Mouse (Mus musculus) midbrain, embryonic 16.5 days (tissue): Measurements from ENCODE around the gene Hlcs. TPM values are rescaled to one million over a fixed set of nuclear protein-coding genes. Genes with fewer than 3 reads are reported as not detected.

ENCODE experiments used
- ATAC-seq: fragments of 200-750 bp; cut with Nextera tagmentation; 2 replicates; pipeline ENCODE4 v1.8.0; 2017; ENCODE audit warnings: moderate TSS enrichment
- H3K27ac ChIP-seq: fragments of 300-500 bp; sonication (generic); 2 replicates; pipeline ENCODE4 v1.5.1; 2014; ENCODE audit warnings: mild to moderate bottlenecking, low read length, mixed read lengths
- H3K27me3 ChIP-seq: fragments of 300-500 bp; sonication (generic); 2 replicates; pipeline ENCODE4 v1.6.1; 2014; ENCODE audit warnings: low read depth, low read length, mixed read lengths; ENCODE audit not compliant: control insufficient read depth, insufficient read depth
- H3K36me3 ChIP-seq: fragments of 300-500 bp; sonication (generic); 2 replicates; pipeline ENCODE4 v1.6.1; 2014; ENCODE audit warnings: mild to moderate bottlenecking, low read length, moderate library complexity, mixed read lengths; ENCODE audit not compliant: control insufficient read depth, insufficient read depth
- H3K4me1 ChIP-seq: fragments of 300-500 bp; sonication (generic); 2 replicates; pipeline ENCODE4 v1.6.1; 2014; ENCODE audit warnings: mild to moderate bottlenecking, low read length, mixed read lengths; ENCODE audit not compliant: control insufficient read depth, insufficient read depth
- H3K4me2 ChIP-seq: fragments of 300-500 bp; sonication (generic); 2 replicates; pipeline ENCODE4 v1.6.1; 2014; ENCODE audit warnings: mild to moderate bottlenecking, low read length, mixed read lengths
- H3K4me3 ChIP-seq: fragments of 300-500 bp; sonication (generic); 2 replicates; pipeline ENCODE4 v1.5.1; 2014; ENCODE audit warnings: low read depth, mild to moderate bottlenecking, low read length, moderate library complexity, mixed read lengths
- H3K9ac ChIP-seq: fragments of 300-500 bp; sonication (generic); 2 replicates; pipeline ENCODE4 v1.6.1; 2014; ENCODE audit warnings: low read depth, low read length, mixed read lengths
- H3K9me3 ChIP-seq: fragments of 300-500 bp; sonication (generic); replicated peaks from 2 replicates; pipeline ENCODE4 v1.6.1; 2014; ENCODE audit warnings: mild to moderate bottlenecking, low read length, mixed read lengths; ENCODE audit not compliant: control insufficient read depth, poor library complexity, severe bottlenecking
- WGBS: fragments of 180-500 bp; shearing (Covaris S2); extraction: QIAGEN DNeasy Blood & Tissue Kit; methylation state at CpG from one replicate; pipeline ENCODE4 v1.1.7; 2014; 5-methylcytosine and 5-hydroxymethylcytosine counted together
- polyA plus RNA-seq: library from polyadenylated mRNA; unstranded; fragments of >200 nt; fragmentation: Nextera tagmentation; extraction: Ambion mirVana; gene quantifications from 2 replicates; pipeline ENCODE4 v1.2.1, GENCODE M21; 2015

Gene Hlcs
- polyA plus RNA-seq, 1 experiment from 2014 or later, result 8.6 TPM

DNA sequence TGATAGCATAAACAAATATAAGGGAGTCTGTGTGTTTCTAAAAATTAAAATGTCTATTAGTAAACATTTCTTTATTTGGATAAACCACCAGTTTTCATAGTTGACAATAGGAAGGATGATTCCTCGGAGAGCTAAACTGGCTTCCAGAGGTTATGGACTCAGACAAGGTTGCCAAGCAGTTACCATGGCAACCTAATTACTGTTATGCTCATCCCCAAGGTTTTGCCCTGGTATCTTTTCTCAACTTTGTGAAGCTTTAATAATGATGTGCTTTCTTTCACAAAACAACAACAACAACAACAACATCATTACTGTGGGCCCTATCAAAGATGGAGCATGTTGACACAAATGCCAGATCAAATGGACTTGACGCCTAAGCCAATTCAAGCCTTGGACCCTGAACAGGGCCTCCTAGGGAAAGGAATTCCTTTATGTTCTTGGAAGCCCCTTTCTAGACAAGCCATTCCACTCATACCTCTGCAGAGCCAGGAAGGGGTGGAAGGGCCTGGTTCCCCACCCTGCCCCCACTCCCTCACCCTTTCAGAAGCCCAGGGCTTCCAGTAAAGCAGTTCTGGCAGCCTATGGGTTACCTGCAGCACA lies 185.0 kb downstream of the Hlcs start:
- ATAC-seq, result no peak
- Histone ChIP-seq H3K27ac (no peak overlapping the region), H3K4me1 (peaks cover 12% of the 10 kb centered on the region), H3K4me3 (no peak overlapping the region), H3K9ac (no peak overlapping the region), H3K4me2 (no peak overlapping the region), H3K36me3 (no peaks in the 10 kb centered on the region), H3K27me3 (peaks cover 42% of the 10 kb centered on the region), H3K9me3 (no peaks in the 10 kb centered on the region)
- 5% methylated on average over 2 of the region's 2 CpGs for WGBS

DNA sequence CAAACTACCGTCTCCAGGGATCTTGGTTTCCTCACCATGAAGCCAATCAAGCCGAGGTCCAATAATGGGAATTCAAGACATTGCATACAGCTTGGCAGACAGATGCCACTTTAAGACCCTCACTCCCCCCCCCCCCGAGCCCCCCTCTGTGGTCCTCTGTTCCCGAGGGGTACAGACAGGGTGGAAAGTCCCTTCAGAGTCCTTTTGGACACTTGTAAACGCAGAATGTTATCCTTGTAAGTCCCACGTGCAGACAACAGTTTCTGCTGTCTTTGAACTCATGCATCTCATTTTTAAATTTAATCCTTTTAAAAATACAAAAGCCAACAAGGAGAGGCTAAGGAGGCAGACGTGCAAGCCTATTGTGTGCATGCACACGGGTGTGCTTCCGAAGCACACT lies 187.2 kb downstream of the Hlcs start:
- no peak overlapping the region for H3K27ac ChIP-seq
- no peak overlapping the region; the same call in 1 of the 2 replicates for H3K4me2 ChIP-seq
- peaks cover 12% of the 10 kb centered on the region for H3K4me1 ChIP-seq
- no peak for ATAC-seq
- peaks cover 55% of the 10 kb centered on the region for H3K27me3 ChIP-seq
- no peak overlapping the region for H3K4me3 ChIP-seq
- WGBS, result 13% methylated on average over 9 of the region's 9 CpGs
- no peaks in the 10 kb centered on the region for H3K9me3 ChIP-seq
- no peak overlapping the region for H3K9ac ChIP-seq
- H3K36me3 ChIP-seq, result no peaks in the 10 kb centered on the region

DNA sequence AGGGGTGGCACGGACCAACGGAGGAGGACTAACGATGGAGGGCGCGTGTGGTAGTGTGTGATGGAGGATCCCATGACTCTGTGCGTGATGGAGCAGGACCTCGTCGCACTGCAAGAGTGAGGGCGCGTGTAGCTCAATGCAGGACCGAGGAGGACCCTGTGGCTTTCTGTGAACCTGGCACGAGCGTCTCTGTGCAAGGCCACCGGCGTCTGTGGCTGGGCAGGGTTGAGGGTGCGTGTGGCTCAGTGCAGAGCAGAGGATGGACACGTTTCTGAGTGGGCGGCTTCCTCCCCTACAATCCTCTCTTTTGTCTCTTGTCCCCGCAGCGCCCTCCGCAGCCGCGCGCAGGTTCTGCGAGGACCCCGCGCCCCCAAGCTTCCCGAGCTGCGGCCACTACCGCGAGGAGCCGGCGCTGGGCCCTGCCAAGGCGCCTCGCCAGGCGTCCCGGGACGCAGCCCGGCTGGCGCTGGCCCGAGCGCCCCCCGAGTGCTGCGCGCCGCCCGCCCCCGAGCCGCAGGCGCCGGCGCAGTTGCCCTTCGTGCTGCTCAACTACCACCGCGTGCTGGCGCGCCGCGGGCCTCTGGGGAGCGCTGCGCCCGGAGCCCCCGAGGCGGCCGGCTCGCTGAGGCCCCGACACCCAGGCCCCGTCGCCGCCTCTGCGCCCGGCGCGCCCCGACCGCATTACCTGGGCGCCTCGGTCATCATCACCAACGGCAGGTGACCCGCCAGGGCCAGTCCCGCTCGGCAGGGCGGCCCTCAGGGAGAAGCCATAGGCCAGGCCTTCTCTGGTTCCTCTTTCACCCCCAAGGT lies 188.0 kb downstream of the Hlcs start:
- 1% methylated on average over 83 of the region's 83 CpGs for WGBS
- Histone ChIP-seq H3K36me3 (no peaks in the 10 kb centered on the region), H3K4me3 (peak overlapping the region; percentile 40), H3K27ac (no peak overlapping the region), H3K9ac (peak overlapping the region; percentile 50), H3K4me1 (peaks cover 12% of the 10 kb centered on the region), H3K9me3 (no peaks in the 10 kb centered on the region), H3K4me2 (peak overlapping the region; percentile 76), H3K27me3 (peaks cover 60% of the 10 kb centered on the region)
- peak; percentile 72 for ATAC-seq

DNA sequence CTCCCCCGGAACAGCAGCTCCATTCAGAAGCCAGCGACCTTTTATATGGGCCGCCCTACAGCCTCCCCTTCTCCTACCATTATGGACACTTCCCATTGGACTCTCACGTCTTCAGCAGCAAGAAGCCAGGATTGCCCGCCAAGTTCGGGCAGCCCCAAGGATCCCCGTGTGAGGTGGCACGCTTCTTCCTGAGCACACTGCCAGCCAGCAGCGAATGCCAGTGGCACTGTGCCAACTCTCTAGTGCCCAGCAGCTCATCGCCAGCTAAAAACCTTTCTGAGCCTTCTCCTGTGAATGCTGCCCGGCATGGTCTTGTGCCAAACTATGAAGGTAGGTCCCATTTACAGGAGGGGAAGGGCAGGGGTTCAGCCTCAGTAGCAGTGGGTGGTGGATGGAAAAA lies 190.1 kb downstream of the Hlcs start:
- peaks cover 11% of the 10 kb centered on the region for H3K4me1 ChIP-seq
- H3K9me3 ChIP-seq, result no peaks in the 10 kb centered on the region
- H3K4me2 ChIP-seq, result no peak overlapping the region
- no peak overlapping the region for H3K27ac ChIP-seq
- 69% methylated on average over 11 of the region's 11 CpGs for WGBS
- H3K9ac ChIP-seq, result no peak overlapping the region
- peak; percentile 46; the same call in 1 of the 2 replicates for ATAC-seq
- H3K4me3 ChIP-seq, result no peak overlapping the region
- H3K27me3 ChIP-seq, result peaks cover 57% of the 10 kb centered on the region
- no peaks in the 10 kb centered on the region for H3K36me3 ChIP-seq

DNA sequence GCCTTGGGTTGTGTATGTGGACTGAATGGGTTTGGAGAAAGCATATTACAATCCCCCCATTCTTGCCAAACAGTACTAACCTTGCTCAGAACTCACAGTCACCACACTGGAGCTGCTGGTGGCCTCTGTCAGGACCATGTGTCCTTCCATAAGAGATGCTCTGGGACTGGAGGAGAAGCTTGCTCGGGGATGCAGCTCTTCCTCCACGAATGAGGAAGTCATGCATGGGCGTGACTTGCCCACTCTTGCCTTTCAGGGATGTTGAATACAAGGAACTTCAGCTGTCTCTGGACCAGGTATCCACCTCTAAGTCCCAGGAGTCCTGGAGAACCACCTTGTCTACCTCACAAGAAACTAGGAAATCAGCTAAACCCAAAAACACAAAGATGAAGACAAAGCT lies 191.0 kb downstream of the Hlcs start:
- Histone ChIP-seq H3K4me2 (no peak overlapping the region), H3K36me3 (no peaks in the 10 kb centered on the region), H3K9ac (no peak overlapping the region), H3K4me3 (no peak overlapping the region), H3K27me3 (peaks cover 52% of the 10 kb centered on the region), H3K27ac (no peak overlapping the region), H3K9me3 (no peaks in the 10 kb centered on the region), H3K4me1 (peaks cover 8% of the 10 kb centered on the region)
- ATAC-seq, result no peak
- WGBS, result 84% methylated on average over 3 of the region's 3 CpGs

DNA sequence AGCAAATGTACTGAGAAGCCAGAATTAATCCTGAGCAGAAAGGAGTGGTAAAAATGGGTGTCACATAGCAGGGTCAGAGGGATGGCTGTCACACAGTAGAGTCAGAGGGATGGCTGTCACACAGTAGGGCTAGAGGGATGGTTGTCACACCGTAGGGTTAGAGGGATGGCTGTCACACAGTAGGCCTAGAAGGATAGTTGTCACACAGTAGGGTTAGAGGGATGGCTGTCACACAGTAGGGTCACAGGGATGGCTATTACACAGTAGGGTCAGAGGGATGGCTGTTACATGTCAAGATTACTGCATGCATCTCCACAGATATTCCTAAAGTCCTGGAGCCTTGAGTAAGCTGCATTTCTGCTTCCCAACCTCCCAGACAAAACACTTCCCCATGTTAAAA lies 195.0 kb downstream of the Hlcs start:
- H3K4me3 ChIP-seq, result no peak overlapping the region
- no peaks in the 10 kb centered on the region for H3K4me1 ChIP-seq
- H3K9me3 ChIP-seq, result no peaks in the 10 kb centered on the region
- H3K9ac ChIP-seq, result no peak overlapping the region
- no peaks in the 10 kb centered on the region for H3K36me3 ChIP-seq
- H3K27me3 ChIP-seq, result peaks cover 31% of the 10 kb centered on the region
- H3K27ac ChIP-seq, result no peak overlapping the region
- ATAC-seq, result no peak
- no peak overlapping the region for H3K4me2 ChIP-seq
- WGBS, result 95% methylated on average over 1 of the region's 1 CpGs

GRCm38 (mm10) chr16:94117333-94117732 lies 196.0 kb downstream of the Hlcs start:
- no peaks in the 10 kb centered on the region for H3K36me3 ChIP-seq
- H3K27ac ChIP-seq, result no peak overlapping the region
- H3K4me1 ChIP-seq, result no peaks in the 10 kb centered on the region
- H3K27me3 ChIP-seq, result peaks cover 21% of the 10 kb centered on the region
- no peak overlapping the region for H3K9ac ChIP-seq
- no peak overlapping the region for H3K4me3 ChIP-seq
- 48% methylated on average over 6 of the region's 6 CpGs for WGBS
- no peaks in the 10 kb centered on the region for H3K9me3 ChIP-seq
- no peak overlapping the region for H3K4me2 ChIP-seq
- ATAC-seq, result no peak

DNA sequence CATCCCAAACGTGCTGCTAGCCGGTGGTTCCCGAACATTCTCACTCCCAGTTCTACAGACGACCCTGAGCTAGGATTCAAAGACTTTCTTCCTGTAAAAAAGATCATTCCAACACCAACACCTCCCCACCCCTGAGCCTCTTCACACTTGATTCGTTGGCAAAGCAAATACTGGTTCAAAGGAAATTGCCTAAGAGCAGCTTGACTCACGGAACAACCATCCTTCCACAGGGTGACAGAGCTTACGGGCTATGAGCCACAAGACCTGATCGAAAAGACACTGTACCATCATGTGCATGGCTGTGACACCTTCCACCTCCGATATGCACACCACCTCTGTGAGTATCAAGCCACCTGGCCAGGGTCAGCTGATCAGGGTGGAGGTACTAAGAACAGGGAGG lies 198.7 kb downstream of the Hlcs start:
- no peak for ATAC-seq
- 79% methylated on average over 9 of the region's 9 CpGs for WGBS
- no peaks in the 10 kb centered on the region for H3K9me3 ChIP-seq
- no peak overlapping the region for H3K4me2 ChIP-seq
- H3K27ac ChIP-seq, result no peak overlapping the region
- H3K36me3 ChIP-seq, result no peaks in the 10 kb centered on the region
- no peak overlapping the region for H3K4me3 ChIP-seq
- H3K4me1 ChIP-seq, result no peaks in the 10 kb centered on the region
- peaks cover 5% of the 10 kb centered on the region; the same call in 1 of the 2 replicates for H3K27me3 ChIP-seq
- no peak overlapping the region for H3K9ac ChIP-seq

- no peak for ATAC-seq
- Histone ChIP-seq H3K9ac (no peak overlapping the region), H3K27ac (no peak overlapping the region), H3K36me3 (no peaks in the 10 kb centered on the region), H3K9me3 (no peaks in the 10 kb centered on the region), H3K27me3 (peaks cover 5% of the 10 kb centered on the region; the same call in 1 of the 2 replicates), H3K4me1 (no peaks in the 10 kb centered on the region), H3K4me2 (no peak overlapping the region), H3K4me3 (no peak overlapping the region)
- WGBS, result 88% methylated on average over 7 of the region's 7 CpGs
These were observed 200.2 kb downstream of the Hlcs start for GRCm38 (mm10) chr16:94113160-94113559.
